Mouse (Mus musculus) bone marrow, adult 2 months (tissue): ENCODE measurements at regions not wholly inside any gene's neighbourhood (a gene's known extent, or its start where the extent isn't known, plus 50 kb on each side); places are given as distances from the start of the nearest gene placed in this dataset.

Source experiments
- CTCF ChIP-seq: fragments of 200-500 bp; IDR thresholded peaks from 2 replicates; pipeline ENCODE4 v1.5.1; 2011; ENCODE audit warnings: low read length, control low read depth; ENCODE audit not compliant: control insufficient read depth, insufficient read depth
- POLR2A ChIP-seq: fragments of 200-500 bp; IDR thresholded peaks from 2 replicates; pipeline ENCODE4 v1.6.1; 2011; ENCODE audit warnings: low read depth, mild to moderate bottlenecking, control low read depth, low read length, borderline replicate concordance; ENCODE audit not compliant: control insufficient read depth

DNA sequence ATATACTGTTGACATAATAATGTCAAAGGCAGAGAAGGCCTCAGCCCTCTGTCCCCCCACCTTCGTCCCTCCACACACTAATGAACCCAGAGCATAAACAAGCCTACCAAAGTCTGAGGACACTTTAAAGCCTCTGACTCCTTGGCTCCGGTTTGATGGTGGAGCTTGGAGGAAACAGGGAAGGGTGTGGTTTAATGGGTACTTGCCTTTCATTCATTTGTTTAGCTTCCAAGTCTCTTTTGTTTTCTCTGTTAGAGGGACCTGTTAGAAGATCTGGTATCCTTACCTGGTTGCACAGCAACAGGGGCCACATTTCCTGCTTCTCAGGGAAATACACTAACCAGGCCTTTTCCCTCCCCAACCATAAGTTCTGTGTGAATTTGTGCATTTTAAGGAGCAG lies 168.9 kb upstream of the Etaa1 start:
- TF ChIP-seq CTCF (no peak), POLR2A (no peak)
